Mouse (Mus musculus): ENCODE measurements around the gene Rpl29. TPM values are rescaled to one million over a fixed set of nuclear protein-coding genes. Genes with fewer than 3 reads are reported as not detected.
A peak's percentile ranks its signal among the peaks of the same experiment; 100 is the strongest.

Gene Rpl29
- 100 to 1,000 TPM; 274 to 289 TPM for total RNA-seq (2021)
- long read RNA-seq, transcript Rpl29-203 (4 exons, 733 nt): major isoform, 31 of 43 reads
- long read RNA-seq, partial matches to known transcripts: 1 of 43 reads
- long read RNA-seq, other reads (novel, unspliced or antisense): 5 of 43 reads

DNA sequence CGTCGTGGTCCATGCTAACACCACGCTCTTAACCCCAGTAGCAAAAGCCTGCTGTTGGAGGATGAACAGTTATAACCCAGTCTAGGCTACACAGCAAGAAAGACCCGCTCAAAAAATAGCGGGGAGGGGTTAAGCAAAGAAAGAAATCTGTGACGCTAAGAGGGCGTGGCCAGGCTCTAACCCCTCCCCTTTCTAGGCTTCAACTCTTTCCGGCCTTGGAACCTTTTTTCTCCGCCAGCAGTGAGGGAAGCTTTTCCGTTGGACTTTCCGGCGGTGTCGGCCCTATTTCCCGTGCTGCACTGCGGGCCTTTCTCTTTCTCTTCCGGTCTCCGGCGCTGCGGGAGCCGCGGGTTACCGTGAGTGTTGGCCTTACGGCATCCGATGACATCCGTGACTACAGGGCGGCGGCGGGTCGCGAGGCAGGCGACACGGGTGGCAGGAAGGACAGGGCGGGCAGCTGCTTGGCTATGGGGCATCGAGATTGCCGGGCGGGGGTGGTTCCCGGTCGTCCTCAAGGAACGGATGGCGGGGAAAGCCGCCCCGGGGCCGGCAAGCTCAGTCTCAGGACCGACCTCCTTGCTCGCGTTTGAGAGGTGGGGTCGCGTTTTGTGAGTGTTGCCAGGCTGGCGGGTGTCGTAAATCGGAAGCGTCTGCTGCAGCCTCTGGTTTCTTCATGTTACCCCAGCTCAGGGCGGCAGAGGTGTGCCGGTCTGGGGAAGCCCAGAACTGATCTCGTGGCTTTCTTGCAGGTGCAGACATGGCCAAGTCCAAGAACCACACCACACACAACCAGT is at the start of gene Rpl29:
TSS of gene Rpl29 (plus strand) at position 234 of the 794 bp plus-strand sequence.
- DNase-seq (ENCODE audit: low spot score in 2 of 2): peak; percentile 92 to 96

DNA sequence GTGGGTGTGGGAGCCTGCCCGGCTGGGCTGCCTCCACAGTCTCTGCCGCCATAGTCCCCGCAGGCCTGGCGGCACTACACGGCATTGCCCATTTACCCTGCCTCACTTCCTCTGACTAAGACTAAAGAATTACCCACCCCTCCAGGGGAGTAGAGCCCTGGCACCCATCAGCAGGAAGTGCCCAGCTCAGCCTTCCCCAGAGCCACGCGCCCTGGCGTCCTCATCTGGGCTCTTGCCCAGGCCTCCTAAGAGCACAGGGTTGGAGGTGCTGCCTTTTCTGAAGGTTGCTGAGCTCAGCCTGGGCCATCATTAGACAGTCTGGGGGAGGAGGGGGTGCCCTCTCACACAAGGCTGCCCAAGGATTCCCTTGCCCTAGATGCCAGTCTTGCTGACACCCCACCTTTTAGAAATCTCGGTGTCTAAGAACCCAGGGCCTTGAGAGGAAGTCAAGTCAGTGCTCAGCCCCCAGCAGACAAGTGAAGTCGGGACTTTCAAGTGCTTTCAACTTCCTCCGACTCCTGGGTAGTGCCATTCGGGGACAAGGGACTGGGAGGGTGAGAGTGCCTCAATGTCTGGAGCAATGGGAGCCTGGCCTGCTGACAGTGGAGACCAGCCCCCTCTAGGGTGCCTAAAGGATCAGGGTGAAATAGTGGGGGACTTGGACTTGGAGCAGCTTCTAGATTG is 42.9 kb upstream of the Rpl29 start:
- DNase-seq (ENCODE audit: low spot score in 2 of 2): no peak

DNA sequence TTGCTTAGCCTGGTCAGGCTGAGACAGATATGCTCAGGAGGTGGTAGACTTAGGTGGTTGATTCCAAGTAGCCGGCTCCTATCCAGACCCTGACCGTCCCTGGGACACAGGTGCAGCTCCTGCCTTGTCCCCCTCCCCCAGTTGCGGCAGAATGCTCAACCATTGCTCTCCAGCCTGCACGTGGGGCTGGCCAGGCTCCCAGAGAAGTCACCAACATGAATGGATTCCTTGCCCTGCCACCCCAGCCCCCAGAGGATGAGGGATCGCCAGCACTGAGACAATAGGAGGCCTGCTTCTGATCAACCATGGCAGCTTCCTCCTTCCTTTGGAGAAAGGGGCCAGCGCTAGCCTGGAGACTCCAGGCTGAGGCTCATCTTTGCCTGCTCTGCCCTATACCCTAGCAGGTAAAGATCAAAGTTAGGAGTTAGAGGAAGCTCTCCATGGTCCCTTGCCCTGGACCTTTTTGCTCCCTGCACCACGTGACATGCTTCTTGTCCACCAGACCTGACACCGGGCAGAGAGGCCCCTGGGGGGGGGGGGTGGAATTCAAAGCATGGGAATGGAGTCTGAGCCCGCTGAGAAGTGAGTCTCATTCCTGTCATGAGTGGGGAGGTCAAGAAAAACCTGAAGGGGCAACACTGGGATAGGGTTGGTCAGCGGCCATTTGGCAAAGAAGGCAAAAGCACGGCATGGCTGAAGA is 36.3 kb upstream of the Rpl29 start:
- no peak for DNase-seq (ENCODE audit: low spot score in 2 of 2)

DNA sequence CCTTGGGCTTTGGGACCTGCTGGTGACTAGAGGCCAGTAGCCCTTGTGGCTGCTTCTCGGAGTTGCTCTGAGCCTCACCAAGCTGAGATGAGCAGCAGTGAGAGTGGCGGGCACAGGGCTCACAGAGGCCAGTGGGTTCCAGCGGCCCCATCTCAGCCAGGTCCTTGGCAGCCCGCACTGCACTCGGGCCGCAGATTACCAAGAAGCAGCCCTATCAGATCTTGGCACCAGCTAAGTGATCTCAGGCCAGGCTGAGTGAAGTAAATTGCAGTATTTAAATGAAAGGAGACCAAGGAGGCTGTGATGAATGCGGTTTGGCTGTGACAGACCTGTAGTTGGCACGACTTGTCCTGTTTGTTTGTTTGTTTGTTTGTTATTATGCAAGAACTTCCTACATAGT is 35.7 kb upstream of the Rpl29 start:
- DNase-seq (ENCODE audit: low spot score in 2 of 2): no peak

DNA sequence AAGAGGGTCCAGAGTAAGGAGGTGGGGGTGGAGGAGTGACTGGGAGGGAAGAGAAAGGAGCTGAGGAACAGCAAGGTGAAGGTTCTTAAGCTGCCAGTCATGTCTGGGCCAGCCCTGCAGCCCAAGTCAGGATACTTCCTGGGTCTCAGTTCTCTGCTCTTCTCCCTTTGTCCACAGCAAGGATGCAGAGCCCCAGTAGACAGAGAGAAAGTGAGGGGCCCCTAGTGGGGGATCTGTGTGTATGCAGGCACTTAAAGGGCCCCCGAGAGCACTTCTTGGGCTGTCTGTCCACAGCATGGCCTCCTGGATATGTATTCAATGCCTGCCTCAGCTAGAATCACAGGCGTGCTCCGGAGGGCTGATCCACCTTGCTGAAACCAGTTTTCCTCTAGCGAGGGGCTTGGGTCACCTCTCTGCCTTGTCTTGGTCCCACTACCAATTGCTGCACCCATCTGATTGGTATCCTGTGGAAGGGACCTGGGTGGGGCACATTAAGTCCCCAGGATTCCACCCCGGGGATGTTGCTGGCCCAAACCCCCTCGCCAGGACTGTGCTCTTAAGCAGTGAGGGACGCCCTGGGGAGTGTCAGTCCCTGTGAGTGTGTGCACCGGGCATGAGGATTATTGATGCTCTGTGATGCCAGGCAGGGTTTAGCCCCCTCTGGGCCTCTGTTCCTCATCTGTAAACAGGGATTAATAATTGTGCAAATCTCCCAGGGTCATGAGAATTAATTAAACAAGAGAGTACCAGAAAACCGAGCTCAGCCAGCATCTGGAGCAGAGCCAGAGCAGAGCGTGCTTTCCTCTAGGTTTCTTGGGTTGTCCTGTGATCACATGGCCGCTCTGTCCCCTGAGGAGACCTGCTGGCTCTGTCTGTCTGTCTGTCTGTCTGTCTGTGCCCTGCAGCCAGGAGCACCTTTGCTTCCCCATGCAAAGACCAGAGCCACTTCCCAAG is 34.3 kb upstream of the Rpl29 start:
- no peak for DNase-seq (ENCODE audit: low spot score in 2 of 2)

DNA sequence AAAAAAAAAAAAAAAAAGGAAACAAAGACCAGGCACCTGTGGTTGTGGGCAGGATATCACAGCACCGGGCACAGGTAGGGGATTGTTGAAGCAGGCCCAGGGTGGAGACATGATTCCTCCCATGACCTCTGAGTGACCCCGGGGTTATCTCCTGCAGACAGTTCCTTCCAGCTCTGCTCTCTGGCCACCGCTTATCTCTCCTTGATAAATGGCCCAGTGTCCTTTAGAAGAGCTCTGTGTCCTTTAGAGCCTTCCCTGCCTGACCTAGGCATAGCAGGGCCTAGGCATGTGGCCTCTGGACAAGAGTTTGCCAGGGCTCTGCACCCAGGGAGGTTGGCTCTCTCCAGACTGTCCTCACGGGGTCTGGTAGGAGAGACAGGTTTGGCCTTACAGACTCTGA is 31.5 kb upstream of the Rpl29 start:
- DNase-seq (ENCODE audit: low spot score in 2 of 2): no peak

DNA sequence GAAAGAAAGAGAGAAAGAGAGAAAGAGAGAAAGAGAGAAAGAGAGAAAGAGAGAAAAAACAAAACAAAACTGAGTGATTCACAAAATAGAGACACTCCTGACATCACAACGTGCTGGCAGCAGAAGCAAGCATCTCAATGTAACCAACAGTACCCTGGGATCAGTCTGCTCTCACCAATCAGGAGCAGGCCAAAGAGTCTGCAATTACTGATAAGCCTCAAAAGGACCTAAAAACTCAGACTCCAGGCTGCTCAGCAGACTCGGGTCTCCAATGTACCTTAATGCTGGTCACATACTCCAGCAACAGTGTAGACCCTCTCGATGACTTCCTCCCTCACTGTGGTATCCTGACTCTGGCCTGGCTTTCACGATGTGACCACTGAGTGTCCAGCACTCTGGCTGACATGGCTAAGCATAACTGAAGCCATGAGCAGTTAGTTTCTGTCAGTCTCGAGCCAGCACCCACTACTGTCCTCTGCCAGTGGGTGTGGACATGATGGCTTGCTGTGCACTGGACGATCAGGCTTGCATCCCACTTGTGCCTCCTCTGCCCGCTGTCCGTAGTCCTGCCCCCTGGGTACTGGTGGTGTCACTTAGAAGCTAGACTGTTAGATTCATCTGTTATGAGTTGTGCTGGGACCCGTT is 30.5 kb upstream of the Rpl29 start:
- DNase-seq (ENCODE audit: low spot score in 2 of 2): no peak

DNA sequence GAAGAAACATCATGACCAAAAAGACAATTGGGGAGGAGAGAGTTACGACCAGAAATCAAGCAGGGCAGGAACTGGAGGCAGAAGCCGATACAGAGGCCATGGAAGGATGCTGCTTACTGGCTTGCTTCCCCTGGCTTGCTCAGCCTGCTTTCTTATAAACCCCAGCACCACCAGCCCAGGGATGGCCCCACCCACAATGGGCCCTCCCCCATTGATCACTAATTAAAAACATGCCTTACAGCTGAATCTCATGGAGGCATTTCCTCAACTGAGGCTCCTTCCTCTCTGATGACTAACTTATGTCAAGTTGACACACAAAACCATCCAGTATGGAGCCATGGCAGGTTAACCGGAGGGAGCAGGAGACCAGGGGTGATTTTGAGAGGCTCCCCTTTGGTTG is 29.4 kb upstream of the Rpl29 start:
- DNase-seq (ENCODE audit: low spot score in 2 of 2): no peak

DNA sequence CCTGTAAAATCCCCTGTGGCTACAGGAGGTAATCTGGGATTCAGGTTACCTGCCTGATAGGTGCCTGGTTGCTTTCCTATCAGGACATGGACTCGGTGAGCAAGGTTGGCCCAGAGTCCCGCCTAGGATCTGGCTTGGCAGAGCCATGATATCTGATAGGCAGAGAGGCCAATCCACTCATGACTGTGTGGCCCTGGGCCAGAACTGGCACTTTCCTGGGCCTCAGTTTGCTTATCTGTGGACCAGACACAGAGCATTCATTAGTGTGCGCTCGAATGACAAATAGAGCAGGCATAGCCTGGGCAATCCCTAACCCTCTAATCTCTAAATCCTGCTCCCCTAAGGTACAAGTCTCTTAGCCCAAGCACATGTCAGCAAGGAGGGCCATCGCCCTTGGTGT is 27.1 kb upstream of the Rpl29 start:
- no peak for DNase-seq (ENCODE audit: low spot score in 2 of 2)

DNA sequence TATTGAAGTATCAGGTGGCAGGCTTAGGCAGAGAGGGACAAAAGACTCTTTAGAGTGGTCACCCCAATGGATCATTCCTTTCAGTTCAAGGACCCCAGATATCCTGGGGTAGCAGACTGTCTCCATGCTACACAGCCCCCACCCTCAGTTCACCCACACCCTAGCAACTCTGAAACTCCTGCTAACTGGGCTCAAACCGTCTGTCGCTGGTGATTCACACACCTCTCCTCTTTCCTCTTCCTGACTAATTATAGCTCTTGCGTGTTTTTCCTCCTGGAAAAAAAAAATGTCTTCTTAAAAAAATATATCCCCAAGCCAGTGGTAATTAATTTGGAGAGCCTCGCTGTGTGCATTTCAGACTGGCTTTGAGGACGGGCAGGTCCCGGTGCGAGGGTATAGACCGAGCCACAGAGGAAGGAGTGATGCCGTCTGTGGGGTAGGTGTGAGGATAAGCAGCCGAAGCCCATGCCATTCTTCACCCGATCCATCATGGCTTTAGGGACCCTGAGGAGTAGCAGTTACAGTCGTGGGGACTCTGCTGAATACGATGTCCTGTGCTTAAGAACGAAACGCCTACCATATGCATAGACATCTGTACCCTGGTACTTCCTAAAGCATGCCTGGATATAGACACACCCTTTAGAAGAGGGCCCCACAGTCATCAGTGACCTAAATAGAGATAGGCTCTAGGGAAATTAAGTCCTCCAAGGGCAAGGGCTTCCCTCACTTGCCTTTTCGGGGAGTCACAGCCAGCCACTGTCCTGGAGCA is 26.5 kb upstream of the Rpl29 start:
- DNase-seq (ENCODE audit: low spot score in 2 of 2): peak; percentile 54 to 75

DNA sequence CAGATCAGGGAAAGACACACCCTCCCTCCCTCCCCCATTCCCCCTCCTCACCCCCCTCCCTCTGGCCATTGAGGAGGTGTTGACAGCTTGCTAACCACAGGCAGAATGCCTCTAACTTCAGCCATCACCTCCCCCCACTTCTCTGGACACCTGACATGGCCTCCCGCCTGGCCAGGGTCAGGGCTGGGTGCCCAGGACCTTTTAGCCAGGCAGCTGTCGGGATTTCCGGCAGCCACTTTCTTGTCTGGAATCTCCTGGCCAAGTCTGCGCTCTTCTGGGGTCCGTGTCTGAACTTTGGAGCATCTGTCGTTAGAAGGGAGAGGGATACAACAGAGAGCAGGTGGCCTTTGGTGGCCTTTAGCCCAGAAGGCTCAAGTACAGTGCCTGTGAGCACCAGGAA is 24.0 kb upstream of the Rpl29 start:
- DNase-seq (ENCODE audit: low spot score in 2 of 2): no peak

DNA sequence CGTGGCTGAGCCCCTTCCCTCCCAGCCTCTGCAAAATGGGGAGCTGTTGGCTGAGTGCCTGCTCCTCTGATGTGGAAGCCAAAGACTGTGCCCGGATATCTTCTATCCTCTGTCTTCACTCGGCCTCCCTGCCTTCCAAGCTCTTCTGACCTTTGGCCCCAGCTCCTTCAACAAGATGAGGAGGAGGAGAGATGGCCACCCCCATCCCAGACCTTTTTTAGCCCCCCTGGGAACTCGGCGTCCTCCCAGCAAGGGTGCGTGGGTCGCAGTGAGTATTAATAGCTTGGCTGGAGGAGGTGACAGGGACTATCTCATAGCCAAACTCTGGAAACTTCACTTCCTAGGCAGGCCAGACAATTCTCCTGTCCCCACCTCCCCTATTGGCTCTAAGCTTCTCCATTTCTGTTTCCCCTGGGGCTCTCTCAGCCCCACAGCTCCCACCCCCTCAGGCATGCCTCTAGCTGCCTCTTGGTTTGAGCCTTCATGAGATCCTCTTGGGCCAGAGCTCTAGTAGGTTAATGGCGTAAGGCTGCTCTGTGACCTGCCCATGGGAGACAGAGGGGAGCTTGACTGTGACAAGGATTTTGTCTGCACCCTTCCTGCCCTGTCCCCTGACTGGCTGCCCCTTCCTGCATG is 22.7 kb upstream of the Rpl29 start:
- DNase-seq (ENCODE audit: low spot score in 2 of 2): no peak

DNA sequence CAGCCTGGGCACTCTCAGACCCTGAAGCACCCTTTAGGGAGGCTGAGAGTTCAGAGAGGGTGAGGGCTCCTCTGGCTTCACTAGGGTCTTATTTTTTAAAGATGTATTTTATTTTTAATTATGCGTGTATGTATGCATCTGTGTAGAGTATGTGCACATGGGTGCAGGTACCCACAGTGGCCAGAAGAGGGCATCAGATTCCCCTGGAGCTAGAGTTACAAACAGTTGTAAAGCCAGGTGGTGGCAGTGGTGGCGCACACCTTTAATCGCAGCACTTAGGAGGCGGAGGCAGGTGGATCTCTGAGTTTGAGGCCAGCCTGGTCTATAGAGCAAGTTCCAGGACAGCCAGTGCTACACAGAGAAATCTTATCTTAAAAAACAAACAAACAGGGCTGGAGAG is 20.2 kb upstream of the Rpl29 start:
- no peak for DNase-seq (ENCODE audit: low spot score in 2 of 2)

DNA sequence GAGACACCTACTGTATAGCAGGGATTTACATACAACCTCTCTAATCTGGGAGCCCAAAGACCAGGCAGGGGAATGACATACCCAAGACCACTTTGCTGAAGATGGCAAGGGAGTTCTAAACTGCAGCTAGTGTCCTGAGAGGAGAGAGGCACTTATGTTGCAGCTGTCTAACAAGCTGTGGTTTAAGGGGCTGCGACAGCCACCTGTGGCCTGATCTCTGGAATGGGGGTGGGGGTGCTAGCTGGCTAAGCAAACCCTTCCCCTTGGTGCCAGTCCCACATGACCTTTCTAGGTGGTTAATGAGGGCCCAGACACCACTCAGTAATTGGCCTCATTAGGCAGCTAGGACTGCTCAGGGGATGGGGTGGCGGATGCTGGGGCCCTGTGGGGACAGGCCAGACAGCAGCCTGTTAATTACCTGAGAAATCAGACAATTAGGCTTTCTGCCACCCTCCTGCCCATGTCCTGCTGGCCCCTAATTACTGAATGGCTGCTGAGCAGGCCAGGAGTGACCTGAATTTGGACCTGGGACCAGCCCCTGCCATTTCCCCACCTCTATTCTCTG is 19.1 kb upstream of the Rpl29 start:
- no peak for DNase-seq (ENCODE audit: low spot score in 2 of 2)

DNA sequence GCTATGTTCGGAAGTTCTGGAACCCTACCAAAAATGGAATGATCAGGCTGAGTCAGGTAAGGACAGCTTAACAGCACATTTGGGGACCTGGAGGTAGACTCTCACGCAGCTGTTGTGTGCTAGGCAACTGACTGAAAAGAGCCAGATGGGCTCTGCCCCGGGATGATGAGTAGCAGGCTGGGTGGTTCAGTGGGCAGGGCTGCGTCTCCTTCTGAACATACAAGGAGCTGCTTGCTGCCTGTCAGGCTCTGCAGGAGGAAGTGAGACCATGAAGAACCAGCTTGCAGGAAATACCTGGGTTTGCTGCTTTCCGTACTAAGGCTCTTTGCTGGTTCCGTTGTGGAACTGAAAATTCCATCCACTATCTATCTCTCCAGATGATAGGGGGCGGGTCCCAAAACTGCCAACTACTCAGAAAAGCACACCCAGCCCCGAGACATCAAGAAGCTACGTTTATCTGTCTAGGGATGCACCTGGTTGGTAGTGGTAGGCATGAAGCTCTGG is 18.1 kb upstream of the Rpl29 start:
- no peak for DNase-seq (ENCODE audit: low spot score in 2 of 2)

DNA sequence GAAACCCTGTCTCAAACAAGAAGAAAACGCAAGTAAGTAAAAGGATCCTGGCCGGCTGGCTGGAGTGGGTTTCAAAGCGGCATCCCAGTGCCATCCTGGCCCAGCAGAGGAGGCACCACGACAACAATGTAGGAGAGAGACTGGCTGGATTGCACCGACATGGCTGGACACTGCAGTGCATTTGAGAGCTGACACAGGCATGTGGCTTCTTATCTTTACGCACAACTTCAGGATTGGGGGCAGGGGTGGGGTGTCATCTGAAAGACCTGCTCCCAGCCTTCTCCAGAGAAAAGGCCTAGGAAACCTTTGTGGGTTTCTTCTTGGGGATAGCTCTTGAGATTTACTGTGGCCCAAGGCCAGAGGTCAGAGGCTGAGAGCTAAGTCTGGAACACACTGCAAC is 17.5 kb upstream of the Rpl29 start:
- no peak for DNase-seq (ENCODE audit: low spot score in 2 of 2)

DNA sequence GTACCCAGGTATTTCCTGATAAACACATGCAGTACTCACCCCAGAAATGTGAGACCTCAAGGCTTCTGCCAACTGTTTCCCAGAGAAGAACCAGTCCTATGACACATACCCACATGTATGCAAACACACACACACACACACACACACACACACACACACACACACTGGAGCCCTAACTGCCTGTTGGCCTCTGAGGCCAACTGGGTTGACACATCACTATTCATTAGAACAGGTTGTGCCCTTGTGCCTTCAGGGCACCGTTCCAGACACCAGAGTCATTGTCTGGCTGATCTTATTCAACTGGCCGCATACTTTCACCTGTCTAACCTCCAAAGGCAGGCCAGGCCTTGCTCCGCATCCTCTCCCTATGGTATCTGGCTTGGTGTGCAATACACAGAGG is 17.0 kb upstream of the Rpl29 start:
- DNase-seq (ENCODE audit: low spot score in 2 of 2): no peak

DNA sequence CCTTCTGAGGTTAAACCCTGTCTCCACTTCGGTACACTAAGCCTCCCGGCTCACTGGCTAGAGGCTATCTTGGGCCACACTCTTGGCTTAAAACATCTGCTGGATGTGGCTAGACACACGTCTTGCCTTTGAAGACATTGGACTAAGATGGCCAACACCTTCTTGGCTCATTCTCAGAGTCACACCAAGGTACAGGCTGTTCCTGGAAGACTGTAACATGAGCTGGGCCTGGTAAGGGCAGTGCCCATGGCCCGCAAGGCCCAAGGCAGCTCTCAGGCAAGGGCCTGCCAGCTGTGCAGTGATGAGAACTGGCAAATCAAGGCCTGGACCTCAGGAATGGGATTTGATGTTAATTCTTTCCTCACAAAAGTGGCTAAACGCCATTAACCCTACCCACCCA is 15.6 kb upstream of the Rpl29 start:
- DNase-seq (ENCODE audit: low spot score in 2 of 2): no peak

DNA sequence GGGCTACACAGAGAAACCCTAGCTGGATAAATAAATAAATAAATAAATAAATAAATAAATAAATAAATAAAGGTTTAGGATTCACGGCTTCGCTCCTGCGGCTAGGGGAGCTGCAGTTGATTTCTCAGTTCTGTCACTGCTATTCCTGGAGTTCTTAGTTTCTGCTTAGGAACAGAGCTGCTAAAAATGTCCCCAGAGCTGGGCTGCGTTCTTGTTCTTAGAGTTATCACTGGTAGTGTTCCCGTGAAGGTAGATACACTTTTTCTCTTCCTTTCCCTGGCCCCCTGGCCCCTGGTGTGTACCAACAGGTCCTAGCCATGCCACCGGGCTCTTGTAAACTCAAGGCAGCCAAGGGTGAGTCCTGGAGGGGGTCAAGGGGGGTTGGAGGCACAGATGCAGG is 12.4 kb upstream of the Rpl29 start:
- DNase-seq (ENCODE audit: low spot score in 2 of 2): no peak

Data from layer of hippocampus, adult 18-20 months (tissue).